Mouse (Mus musculus) MEL (cell line): ENCODE data around the gene Fryl.

Source experiments
- CTCF ChIP-seq, 3 experiments: IDR thresholded peaks in 2 of 3; conservative IDR thresholded peaks in 1 of 3; 2 replicates each; pipeline ENCODE4 v1.5.1; 2011 to 2012; ENCODE audit warnings: low read length in 3 of 3, low read depth in 2 of 3, mild to moderate bottlenecking in 2 of 3, improper control_type of control experiment in 1 of 3, inconsistent platforms in 1 of 3, mixed read lengths in 1 of 3, moderate library complexity in 1 of 3; ENCODE audit not compliant: control insufficient read depth in 1 of 3, insufficient read depth in 1 of 3, poor library complexity in 1 of 3, severe bottlenecking in 1 of 3
- MXI1 ChIP-seq: IDR thresholded peaks from 2 replicates; pipeline ENCODE4 v1.6.1; 2011; ENCODE audit warnings: mild to moderate bottlenecking, low read depth, low read length, improper control_type of control experiment
- POLR2A ChIP-seq, 2 experiments: IDR thresholded peaks; 2 replicates each; pipeline ENCODE4 v1.6.1; 2011 to 2012; ENCODE audit warnings: low read length in 2 of 2, mild to moderate bottlenecking in 2 of 2, control low read depth in 1 of 2, improper control_type of control experiment in 1 of 2, low read depth in 1 of 2, moderate library complexity in 1 of 2; ENCODE audit not compliant: control insufficient read depth in 1 of 2, insufficient read depth in 1 of 2, poor library complexity in 1 of 2
- POLR2AphosphoS2 ChIP-seq: IDR thresholded peaks from 2 replicates; pipeline ENCODE4 v1.6.1; 2011; ENCODE audit warnings: low read length, improper control_type of control experiment
- TBP ChIP-seq: IDR thresholded peaks from 2 replicates; pipeline ENCODE4 v1.8.0; 2011; ENCODE audit warnings: low read depth, low read length, improper control_type of control experiment
- USF1 ChIP-seq: IDR thresholded peaks from 2 replicates; pipeline ENCODE4 v1.6.1; 2014; ENCODE audit warnings: low read depth, mild to moderate bottlenecking, inconsistent platforms, low read length, improper control_type of control experiment, moderate library complexity

GRCm38 (mm10) chr5:73285470-73285978, 29.1 kb upstream of the Fryl start:
- TF ChIP-seq CTCF (IDR thresholded peaks at IDR 0.05 in 2 of 3, conservative IDR thresholded peaks at IDR 0.05 in 1 of 3; ENCODE audit: control insufficient read depth in 1 of 3, insufficient read depth in 1 of 3, low read depth in 2 of 3, low read length in 3 of 3, poor library complexity in 1 of 3, severe bottlenecking in 1 of 3) (no peak), TBP (no peak), POLR2AphosphoS2 (no peak), POLR2A (IDR thresholded peaks at IDR 0.05; ENCODE audit: control insufficient read depth in 1 of 2, insufficient read depth in 1 of 2, low read depth in 1 of 2, low read length in 2 of 2, poor library complexity in 1 of 2) (no peak), USF1 (no peak), MXI1 (no peak)
